Mouse (Mus musculus) adrenal gland, postnatal 25 days (tissue): ENCODE results near the gene Kcnh4. TPM values are rescaled to one million over a fixed set of nuclear protein-coding genes. Genes with fewer than 3 reads are reported as not detected.

Source experiments
- DNase-seq: peaks from one replicate; pipeline ENCODE4 v3.0.0; 2021; ENCODE audit warnings: mixed read lengths
- total RNA-seq: library from RNA; stranded (reverse); gene quantifications from 2 replicates; pipeline ENCODE4 v1.2.3, GENCODE M21; 2021

The Kcnh4 gene
- total RNA-seq, 1 experiment from 2014 or later: 0.21 TPM

DNA sequence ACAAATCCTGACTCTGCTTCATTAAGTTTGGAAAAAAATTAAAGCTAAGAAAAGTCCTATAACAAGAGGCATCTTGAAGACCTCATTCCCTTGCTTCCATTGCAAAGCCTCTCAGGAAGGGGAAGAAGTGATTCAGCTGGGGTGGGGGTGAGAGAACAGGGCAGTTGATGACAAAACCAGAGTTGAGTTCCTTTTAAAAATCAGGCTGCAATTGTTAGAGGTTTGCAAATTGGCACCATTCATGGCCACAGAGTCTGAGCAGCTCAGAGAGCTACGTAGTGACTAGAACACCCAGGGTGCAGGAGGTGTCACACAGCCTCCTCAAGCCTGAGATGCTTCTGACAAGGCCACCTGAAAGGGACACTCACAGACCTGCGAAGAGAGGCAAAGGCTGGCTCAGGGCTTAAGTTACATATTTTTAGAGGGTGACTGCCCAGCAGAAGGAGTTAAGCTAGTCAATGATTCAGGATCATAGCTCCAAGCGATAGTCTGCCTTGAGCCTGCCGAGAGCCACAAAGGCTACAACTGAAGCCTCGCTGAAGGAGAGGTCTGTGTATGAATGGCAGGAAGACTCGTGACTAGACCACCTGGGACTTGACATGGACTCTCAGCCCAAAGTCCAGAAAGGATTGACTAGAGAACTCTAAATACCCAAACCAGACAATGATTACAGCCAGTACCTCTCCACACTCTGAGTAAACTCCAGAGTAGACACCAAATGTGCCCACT, 29.1 kb downstream of the Kcnh4 start:
- DNase-seq: no peak

DNA sequence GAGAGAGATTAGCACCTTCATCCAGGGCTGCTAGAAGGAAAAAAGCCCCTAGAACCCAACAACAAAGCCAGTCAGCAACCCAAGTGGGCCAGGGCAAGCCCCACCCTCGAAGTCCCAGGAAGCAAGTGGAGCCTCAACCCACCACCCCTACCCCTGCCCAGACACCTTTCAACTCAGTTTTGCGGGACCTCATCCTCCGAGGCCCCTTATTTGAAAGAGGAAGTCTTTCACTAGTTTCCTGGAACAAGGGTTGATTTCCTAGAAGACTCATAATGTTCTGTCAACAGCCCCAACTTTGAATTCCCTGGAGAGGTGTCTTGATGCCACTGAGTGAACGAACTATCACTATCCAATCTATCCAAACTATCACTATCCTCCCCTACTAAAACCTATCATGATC, 29.8 kb downstream of the Kcnh4 start:
- DNase-seq: no peak

DNA sequence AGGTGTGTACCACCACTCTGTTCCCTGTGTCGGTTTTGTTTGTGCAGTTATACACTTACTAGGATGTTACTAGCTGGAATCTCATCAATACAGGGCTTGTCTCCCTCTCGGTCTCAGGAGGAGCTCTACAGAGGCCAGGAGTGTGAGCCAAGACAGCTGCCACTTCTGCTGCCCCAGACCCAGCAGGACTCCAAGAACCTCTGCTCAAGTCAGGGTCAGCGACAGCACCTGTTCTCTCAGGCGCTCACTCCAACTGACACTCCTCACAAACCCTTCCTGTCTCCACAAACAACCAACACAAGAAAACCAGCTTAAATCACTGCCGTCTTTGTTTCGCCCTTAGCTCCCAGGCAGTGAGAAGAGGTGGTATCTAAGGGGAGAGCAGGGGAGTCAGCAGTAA, 31.1 kb downstream of the Kcnh4 start:
- no peak for DNase-seq

DNA sequence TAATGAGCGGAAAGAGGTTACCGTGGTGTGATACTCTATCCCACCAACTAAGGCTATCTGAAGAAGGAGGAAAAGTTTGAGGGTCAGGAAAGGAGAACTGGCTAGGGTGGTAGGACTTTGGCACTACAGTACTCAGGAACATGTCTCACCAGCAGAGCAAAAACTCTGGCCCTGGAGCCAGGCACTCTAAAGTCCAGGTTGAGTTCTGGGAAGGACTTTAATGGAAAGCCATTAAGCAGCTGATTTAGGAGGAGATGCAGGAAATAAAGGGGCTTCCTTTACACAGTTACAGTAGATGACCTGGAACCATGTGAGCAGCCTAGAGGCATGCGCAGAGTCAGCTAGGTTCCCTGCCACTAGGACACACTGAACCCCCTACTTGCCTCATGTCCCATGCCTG, 32.5 kb downstream of the Kcnh4 start:
- DNase-seq: no peak

DNA sequence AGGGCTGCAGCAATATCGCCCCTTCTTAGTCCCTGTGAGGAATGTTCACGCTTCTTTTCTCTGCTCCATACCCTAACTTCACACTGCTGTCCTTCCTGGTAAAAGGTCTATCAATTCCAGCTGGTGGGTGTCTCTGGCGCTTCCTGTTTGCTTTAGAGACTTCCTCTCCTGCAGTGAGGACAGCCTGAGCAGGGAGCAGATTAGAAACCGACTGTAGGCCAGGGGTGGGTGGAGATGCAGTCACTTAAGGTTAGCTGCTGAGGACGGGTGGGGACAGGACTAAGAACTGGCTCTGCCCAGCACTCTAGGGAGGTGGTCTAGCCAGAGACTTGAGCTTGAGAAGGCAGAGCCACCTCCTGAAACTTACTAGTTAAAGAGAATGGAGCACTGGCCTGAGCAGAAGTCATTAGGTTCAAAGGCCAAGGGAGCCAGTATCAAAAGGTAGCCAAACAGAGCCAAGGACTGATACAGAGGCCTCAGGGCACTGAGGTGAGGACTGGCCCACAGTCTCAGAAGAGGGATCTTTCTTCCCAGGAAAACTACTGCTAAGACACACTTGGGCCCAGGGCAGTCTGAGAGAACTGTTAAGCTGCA, 34.7 kb downstream of the Kcnh4 start:
- no peak for DNase-seq

DNA sequence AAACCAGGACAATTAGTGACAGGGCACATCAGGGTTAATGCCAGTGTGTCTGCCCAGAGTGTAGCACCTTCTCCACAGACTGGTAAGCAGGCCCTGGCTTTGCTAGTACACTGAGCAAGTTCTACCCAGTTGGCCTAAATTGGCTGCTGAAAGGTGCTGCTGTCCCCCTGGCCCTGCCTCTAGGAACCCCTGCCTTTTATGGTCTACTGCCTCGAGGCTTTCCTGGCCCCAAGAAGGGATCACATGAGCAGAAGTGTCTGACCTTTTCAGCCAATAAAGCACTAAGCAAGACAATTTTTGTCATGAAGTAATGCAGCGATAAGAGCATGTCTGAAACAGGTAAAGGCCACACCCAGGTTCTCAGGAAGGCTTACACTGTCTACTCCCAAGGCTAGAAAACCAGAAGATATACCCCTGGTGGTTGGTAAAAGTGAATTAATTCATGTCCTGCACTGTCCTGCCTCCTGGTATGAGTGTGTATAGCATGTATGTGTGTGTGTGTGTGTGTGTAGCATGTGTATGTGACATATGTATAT, 37.2 kb downstream of the Kcnh4 start:
- DNase-seq: no peak

DNA sequence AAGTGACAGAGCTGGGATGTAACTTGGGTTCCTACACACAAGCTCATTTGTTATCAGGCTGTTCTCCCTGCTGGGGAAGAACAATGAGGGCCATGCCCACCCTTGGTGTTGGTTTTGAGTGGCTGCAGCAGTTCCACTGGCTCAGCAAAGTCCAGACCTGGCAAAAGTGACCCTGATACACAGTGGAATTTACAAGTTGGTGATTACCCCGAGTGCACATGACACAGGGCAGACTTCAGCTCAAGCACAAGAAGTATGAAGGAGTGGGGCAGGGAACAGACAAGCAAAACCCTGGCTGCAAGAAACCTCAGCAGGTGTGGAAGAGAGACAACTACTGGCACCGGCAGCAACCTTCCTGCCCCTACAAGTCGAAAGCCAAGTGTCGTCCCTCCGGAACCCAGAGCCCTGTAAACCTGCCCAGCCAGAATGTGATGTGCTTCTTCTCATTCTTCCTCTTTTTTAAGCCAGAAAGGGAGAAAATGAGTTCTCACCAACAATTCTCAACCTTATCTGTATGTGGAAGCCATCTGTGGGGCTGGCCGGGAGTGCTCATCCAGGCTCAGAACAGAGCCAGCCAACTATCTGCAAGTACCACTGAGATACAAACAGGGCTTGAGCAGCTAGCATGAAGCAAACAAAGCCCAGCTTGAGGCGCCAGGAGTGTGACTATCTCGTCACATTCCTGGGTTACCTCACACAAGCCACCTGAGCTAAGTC, 37.8 kb downstream of the Kcnh4 start:
- DNase-seq: no peak

DNA sequence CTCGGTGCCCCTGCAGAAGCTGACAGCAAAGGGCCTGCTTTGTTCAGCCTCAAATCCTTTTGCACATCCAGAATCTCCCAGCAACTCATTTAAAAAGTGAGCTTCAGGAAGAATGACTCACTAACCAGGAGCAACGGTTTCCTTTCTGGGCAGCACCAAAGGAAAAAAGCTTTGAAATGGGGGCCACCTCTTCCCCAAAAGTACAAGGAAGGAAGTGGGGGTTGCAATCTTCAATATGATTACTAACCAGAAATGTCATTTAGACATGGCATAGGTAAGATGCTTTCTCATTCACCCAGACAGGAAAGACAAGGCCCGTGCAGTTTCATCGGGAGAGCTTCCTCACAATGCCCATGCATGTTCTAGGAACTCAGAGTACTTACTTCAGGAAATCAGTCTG, 38.5 kb downstream of the Kcnh4 start:
- no peak for DNase-seq

DNA sequence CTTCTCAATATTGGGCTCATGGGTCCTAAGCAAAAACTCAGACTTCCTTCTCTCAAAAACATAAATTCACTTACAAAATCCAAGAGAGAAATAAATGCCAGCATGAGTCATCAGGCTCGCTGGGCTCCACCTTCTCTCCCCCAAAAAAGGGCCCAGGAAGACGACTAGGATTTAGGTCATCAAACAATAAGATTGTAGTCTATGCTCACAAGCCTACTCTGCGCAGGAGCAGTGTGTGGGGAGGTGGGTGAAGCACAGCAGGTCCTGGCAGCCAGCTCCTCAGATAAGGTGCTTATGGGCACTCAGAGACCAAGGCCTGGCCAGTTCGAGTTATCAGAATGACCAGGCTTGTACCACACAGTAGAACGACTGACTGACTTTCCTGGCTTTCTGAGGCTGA, 39.4 kb downstream of the Kcnh4 start:
- DNase-seq: no peak

DNA sequence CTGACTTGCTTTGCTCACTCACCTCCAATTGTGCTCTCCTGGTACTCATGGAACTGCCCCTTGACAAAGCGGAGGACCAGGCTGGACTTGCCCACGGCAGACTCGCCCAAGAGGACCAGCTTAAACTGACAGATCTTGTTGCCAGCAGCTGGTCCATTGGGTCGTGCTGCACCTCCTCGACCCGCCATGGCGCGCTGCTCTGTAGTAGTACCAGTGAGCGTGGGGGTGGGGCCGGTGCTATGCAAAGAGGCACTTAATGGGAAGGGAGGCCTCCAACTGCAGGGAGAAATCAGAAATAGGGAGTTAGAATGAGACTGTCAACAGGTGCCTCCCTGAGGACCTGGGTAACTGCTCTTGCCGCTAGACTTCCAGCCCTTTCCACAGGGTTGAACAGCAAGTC, 39.8 kb downstream of the Kcnh4 start:
- no peak for DNase-seq

DNA sequence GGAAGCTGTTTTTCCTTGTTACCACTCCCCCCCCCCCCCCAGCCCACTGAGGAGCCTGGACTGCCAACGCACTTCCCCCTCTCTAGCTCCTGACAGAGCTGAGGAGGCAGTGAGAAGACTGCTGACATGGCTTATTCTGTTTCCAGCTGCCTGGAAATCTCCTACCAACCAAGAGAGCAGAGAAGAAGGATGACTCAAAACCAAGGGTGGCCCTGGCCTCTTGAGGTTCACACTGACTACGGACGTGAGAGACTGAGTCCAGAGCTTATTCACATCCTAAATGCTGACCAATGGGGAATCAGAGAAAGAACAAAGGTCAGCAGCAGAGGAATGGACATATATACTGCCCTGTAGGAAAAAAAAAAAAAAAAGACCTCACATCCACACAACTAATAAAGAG, 40.4 kb downstream of the Kcnh4 start:
- no peak for DNase-seq

DNA sequence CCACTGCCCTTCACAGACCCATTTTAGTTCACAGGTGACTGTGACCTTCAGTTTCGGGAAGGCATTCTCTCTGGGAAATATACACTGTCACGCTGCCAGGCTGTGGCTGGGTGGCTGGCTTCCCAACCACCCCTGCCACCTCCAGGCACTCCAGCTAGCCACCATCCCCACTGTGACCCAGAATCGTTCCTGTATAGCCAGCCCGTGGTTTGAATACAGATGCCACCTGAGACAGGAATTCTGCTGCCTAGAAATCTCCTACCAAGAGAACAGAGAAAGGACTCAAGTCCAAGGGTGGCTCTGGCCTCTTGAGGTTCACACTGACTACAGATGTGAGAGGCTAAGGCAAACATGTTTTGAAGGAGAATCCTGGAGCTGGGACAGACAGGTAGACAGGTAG, 40.9 kb downstream of the Kcnh4 start:
- DNase-seq: no peak

DNA sequence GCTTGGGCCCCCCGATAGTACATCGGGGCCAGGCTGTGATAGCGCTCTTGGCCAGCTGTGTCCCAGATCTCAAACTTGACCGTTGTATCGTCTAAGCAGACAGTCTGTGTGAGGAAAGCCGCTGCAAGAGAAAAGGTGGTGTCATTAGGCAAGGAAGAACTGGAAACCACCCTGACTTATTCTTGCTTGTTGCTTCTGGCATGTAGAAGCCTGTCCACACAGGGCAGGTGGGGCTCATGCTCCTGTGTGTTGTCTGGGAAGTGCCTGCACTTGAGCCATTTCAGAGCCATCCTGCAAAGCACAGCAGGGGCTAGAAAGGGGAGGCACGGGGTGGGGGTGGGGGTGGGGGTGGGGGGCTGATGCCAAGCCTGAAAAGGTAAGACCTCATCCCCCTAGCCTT, 41.3 kb downstream of the Kcnh4 start:
- no peak for DNase-seq

DNA sequence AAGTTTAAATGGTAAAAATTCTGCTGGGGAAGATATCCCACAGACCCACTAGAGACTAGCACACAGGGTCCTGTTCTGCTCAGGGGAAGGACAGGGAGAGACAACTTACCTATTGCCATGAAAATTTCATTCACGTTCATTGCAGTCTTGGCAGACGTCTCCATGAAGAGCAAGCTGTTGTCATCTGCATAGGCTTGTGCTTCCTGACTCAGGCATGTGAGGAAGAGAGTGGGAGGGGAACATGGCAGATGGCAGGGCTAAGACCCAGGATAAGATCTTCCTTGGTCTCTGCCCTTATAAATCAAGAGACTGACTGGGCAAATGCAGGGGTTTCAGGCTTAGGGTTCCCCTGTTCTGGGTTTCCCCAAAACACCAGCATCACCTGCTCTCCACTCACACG, 43.1 kb downstream of the Kcnh4 start:
- DNase-seq: no peak

DNA sequence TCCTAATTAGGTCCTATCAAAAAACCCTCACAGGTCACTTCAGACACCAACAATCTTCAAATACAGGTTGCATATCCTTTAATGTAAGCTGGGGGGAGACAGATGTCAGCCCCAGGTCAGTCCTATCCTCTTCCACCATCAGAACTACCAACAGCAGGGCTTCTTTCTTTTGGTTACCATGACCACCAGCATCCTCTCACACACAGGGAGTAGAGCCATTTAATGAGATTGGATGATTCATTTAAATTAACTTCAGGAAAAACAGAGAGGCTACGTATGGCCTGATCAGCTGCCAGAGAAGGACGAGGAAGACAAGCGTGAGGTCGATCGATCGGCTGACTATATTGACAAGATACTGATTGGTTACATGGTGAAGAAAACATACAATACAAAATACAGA, 44.8 kb downstream of the Kcnh4 start:
- DNase-seq: no peak

DNA sequence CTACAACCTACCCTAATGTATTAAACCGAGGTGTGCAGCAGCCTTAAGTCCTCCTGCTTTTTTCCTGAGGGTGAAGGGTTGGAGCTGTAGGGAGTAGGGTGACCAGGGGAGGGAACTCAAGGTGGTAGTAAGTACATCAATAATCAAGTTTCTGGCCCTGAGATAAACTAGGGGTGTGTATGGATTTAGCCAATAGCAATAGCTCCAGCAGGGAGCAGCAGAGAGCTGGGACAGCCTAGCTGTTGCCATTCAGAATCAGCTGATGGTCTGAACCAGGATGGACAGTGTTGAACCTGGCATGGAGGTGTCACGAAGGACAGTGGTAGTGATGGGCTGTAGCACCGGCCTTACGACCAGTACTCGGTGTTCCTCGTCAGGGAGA, 45.2 kb downstream of the Kcnh4 start:
- DNase-seq: peak; percentile 83

DNA sequence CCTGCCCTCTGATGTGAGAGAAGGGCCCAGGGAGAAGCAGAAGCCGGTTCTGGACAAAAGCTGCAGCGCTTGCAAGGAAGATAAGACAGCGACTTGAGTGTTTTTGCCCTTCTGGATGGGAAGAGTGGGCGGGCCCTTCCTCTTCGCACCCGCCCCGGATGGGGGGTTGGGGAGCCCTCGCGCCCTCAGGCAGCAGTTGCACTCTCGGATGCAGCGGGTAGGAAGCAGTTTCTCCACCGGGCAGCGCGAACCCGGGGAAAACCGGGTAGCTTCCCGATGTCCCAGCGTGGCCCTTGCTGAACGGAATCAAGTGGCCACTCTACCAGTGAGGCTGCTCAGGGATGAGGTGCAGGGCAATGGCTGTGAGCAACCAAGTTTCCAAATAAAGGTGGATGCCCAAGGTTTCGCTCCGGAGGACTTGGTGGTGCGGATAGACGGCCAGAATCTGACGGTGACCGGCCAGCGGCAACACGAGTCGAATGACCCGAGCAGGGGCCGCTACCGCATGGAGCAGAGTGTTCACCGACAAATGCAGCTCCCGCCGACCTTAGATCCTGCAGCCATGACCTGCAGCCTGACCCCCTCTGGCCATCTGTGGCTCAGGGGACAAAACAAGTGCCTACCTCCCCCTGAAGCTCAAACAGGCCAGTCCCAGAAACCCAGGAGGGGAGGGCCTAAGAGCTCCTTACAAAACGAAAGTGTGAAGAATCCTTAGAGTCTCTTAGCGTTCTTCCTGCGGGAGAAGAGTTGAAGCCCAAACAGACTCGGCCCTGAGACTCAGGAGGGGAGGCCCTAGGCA, 45.8 kb downstream of the Kcnh4 start, which contains the start of gene Hspb9:
TSS of gene Hspb9 (plus strand) at position 116 of the 799 bp plus-strand sequence.
- peak; percentile 76 for DNase-seq

DNA sequence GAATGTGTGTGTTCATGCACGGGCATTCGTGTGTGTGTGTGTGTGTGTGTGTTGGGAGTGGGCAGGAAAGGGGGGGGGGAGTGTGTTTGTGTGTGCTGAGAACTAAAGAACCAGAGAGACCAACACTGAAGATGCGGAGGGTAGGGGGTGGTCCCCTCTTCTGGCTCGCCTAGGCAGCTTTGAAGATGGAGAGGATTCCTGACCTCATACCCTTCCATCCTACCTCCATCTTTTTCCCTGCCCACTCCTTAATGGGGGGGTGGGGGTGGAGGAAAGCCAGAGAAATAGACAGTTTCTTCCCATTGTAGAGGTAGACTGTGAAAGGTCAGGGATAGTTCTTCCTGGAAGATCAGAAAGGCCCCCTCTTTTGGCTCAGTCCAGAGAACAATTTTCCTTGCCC, 46.6 kb downstream of the Kcnh4 start:
- DNase-seq: no peak

DNA sequence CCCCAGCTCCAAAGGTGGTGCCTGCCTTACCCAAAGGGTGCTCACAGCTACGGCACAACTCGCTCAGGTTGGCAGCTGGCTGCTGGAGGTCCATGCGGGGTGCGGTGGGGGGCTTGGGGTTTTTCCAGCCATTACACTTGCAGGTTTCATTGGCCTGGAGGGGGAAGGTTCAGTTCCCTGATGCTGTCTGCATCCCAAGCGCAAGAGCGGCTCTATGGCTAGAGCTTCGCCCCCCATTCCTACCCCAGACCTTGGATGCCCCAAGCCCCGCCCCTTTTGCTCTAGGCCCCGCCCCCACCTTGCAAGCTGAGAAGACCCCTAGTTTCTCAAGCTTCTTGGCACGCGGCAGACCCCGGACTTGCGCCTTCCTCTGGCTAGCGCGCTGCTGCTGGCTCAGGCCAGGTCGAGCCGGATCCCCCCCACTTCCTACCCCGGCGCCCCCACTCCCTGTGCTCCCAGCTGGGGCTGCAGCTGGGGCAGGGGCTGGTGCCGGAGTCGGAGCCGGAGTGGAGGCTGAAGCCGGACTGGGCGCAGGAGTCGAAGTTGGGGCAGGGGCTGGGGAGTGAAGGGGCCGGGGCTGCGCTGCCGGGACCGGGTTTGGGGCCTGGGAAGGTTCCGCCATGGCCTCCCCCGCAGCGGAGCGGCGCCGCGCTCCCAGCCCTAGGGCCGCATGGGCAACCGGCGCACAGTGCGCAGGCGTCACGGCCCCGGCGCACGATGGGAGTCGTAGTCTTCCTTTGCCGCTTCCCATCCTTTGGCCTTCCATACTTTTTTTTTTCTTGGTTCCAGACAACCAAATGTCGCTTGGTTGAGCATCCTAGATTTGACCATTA, 47.7 kb downstream of the Kcnh4 start, which contains the start of gene Kat2a:
TSS of gene Kat2a (minus strand) at position 683 of the 833 bp plus-strand sequence.
- peak; percentile 90 for DNase-seq

DNA sequence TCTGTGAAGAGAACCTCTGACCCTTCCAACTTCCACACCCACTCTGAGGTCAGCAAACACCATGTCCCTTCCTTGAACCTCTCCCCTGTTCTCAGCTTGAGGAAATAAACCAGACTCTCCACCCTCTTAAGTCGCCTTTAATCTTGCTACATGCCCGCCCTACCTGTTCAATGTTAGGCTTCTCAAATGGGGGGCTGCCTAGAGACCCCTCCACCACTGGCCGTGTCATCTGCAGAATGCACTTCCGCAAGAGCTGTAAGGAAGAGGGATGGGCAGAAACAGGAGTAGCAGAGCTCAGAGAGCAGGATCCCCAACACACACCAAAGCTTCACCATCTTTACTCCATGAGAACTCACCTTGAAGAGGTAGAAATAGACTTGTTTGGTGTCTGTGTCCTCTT, 48.8 kb downstream of the Kcnh4 start:
- DNase-seq: no peak

DNA sequence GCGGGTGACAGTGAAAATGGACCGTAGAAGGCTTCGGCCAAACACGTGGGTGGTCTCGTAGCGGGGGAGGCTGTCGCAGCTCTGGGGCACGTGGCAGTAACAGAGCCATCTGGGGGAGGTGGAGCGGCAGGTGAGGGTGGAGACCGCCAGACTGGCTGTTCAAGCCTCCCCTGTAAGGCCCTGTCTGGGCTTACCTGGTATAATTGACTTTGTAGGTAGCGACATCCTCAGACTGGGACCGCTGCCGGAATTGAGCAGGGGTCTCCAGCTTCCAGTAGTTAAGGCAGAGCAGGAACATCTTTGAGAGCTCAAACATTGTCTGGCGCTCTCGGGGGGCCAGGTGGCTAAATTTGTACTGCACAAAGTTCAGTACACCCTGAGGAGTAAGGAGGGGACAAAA, 49.2 kb downstream of the Kcnh4 start:
- DNase-seq: no peak
